Mouse (Mus musculus): ENCODE measurements around the gene Prickle3.

The Prickle3 gene

GRCm38 (mm10) chrX:7670921-7671623, 14.0 kb downstream of the Prickle3 start, which contains the start of gene Plp2:
Gene Plp2 (minus strand): TSS chrX:7671390.
- peak; percentile 72 for DNase-seq (ENCODE audit: low read depth)

DNA sequence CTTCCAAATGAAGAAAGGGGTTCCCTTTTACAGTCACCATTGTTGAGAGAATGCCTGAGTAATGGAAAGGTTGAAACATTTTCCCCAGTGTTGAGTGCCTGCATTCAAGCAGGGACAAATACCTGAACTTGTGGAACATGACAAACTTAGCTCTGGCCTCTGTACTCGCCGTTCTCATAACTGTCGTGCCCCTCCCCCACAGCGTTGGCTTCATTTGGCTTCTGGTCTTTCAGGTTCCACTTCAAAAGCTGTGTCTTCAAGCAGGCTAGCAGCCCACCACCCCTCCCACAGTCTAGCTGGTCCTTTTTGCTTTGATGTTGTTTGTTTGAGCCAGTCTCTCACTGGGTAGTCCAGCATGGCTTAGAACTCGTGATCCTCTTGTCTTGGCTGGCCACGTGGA, 15.7 kb downstream of the Prickle3 start:
- DNase-seq (ENCODE audit: low read depth): no peak

GRCm38 (mm10) chrX:7673578-7674281, 16.7 kb downstream of the Prickle3 start:
- peak; percentile 67 for DNase-seq (ENCODE audit: low read depth)

- DNase-seq (ENCODE audit: low read depth): no peak
These were observed 17.4 kb downstream of the Prickle3 start for GRCm38 (mm10) chrX:7674284-7675000.

DNA sequence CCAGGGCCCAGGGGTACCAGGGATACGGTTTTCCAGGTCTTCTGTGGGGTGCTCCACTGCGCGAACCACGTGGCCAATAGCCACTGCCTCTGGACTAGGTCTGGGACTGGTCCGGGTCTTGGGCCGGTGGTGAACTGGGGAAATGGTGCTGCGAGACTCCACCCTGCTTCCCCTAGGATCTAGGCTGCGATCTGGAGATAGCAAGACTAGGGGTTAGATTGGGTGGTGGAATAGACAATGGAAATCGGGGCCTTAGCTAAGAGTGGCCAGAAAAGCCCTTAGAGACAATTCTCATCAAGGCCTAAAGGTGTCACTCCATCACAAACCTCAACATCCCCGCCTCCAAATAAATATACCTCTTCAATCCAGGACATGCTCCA, 17.9 kb downstream of the Prickle3 start:
- DNase-seq (ENCODE audit: low read depth): no peak

DNA sequence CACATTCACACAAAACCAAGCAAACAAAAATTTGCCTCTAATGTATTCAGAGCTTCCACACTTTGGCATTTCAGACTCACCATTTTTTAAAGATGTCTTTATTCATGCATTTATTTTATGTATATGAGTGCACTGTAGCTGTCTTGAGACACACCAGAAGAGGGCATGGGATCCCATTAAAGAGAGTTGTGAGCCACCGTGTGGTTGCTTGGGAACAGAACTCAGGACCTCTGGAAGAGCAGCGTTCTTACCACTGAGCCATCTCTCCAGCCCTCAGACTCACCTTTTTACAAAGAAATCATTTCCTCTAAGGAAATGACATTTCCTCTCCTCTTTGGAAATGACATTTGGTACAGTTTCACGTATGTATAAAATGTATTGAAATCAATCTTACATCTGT, 21.9 kb downstream of the Prickle3 start:
- DNase-seq (ENCODE audit: low read depth): peak; percentile 22

DNA sequence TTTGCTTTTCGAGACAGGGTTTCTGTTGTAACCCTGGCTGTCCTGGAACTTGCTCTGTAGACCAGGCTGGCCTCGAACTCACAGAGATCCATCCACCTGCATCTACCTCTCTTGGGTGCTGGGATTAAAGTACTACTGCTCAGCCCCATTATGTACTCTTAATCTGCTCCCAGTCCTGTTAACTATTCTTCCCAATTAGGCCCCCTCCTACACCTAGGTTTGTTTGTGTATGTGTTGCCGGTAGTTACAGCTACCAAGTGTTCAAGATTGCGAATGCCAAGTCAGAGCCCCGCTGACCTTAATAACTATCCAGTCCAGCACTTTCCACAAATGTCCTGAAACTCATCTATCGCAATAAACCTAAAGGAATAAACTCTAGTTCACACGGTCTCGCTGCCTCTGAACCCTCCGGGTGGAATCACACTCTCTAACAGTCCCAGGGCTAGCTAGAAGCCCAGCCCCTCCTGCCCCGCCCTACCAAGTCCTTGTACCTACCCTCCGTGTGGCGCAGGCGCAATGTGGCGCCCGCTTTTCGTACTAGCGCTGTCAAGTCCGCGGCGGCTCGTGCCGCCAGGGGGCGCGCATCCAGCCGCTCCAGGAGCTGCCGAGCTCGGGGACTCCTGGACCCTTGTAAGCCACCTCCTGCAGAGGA, 22.5 kb downstream of the Prickle3 start:
- peak; percentile 95 for DNase-seq (ENCODE audit: low read depth)

- DNase-seq (ENCODE audit: low read depth): no peak
These were observed 23.0 kb downstream of the Prickle3 start for GRCm38 (mm10) chrX:7680057-7680412.

GRCm38 (mm10) chrX:7680864-7681263, 23.8 kb downstream of the Prickle3 start, which contains the start of gene Magix:
Gene Magix (minus strand): TSS chrX:7681251.
- DNase-seq (ENCODE audit: low read depth): no peak

- no peak for DNase-seq (ENCODE audit: low read depth)
These were observed 31.3 kb downstream of the Prickle3 start for GRCm38 (mm10) chrX:7688321-7688720.

GRCm38 (mm10) chrX:7690486-7690885, 33.4 kb downstream of the Prickle3 start:
- DNase-seq (ENCODE audit: low read depth): no peak

DNA sequence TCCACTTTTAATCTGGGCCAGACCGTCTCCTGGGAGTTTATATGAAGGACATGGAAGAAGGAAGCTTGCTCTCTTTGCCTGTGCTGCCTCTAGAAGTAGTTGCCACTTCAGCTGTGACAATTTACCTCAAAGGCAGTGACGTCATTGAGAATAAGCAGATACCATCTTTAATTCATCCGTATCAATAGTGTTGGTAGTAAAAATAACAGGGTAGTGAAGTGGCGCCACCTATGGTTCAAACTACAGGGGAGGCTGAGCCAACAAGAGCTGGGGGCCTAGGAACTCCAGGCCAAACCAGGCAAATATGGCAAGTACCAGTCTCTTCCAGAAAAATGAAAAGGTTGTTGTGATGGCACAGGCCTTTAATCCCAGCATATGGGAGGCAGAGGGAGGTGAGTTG, 35.8 kb downstream of the Prickle3 start:
- peak; percentile 62 for DNase-seq (ENCODE audit: low read depth)

DNA sequence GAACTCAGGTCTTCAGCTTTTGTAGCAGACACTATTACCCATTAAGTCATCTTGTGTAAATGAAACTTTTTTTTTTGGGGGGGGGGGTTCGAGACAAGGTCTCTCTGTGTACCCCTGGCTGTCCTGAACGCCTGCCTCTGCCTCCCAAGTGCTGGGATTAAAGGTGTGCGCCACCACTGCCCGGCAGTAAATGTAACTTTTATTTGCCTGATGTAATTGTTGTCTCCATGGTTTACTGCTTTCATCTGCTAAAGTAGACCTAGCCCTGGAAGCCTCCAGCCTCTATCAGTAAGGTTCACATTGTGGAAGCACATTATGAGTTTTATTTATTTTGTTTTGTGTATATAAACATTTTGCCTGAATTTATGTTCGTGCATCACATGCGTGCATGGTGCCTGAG, 39.5 kb downstream of the Prickle3 start:
- DNase-seq (ENCODE audit: low read depth): no peak

- DNase-seq (ENCODE audit: low read depth): peak; percentile 91
These were observed 39.9 kb downstream of the Prickle3 start, which contains the start of gene Gpkow for GRCm38 (mm10) chrX:7696954-7697381. Gene Gpkow (plus strand): TSS chrX:7697131.

DNA sequence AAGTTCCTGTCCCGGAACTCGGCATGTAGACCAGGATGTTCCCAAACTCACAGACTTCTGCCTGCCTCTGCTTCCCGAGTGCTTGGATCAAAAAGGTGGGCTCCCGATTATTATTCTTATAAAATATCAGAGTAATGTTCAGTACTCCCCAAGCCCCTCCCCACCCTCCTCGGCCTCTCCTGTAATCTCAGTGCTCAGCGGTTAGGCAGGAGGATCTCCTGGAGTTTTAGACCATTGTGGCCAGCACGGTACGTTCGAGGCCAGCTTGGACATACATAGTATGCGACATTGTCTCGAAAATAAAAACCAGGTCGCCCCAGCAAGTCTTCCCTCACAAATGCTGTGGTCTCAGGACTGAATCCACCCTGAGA, 56.7 kb downstream of the Prickle3 start:
- DNase-seq (ENCODE audit: low read depth): peak; percentile 6

DNA sequence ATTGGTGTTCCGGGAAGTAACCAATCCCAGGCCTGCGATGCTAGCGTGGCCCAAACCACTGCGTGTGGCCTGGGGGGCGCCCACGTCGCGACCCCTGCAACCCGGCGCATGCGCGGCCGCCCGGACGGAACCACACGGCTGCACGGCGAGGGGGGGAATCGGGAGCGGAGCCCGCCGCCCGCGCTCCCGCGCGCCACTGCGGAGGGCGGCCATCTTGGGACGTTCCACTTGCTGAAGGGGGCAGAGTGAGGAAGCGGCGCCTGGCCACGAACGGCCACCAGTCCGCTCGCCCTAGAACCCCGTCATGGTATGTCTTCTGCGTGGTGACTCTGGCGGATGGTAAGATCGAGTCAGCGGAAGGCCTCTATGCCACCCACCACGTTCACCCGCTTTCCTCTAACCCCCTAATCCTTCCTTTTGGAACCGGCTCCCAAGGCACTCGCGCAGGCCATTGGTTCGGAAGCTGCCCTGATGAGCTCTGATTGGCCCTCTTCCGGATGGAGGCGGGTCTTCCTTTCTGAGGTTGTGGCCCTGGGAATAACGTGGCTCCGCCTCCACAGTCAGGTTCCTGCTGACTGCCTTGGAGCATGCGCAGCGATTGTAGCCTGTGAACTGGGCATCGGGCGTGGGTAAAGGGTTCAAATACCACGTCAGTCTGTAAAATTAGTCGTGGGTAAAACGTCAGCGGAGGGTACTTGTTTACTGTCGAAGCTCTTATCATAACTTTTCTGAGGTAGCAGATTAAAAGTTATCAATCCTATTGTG, 57.3 kb downstream of the Prickle3 start, which contains the start of gene Wdr45:
Gene Wdr45 (plus strand): TSS at position 199 of the 765 bp plus-strand sequence.
- DNase-seq (ENCODE audit: low read depth): peak; percentile 96

DNA sequence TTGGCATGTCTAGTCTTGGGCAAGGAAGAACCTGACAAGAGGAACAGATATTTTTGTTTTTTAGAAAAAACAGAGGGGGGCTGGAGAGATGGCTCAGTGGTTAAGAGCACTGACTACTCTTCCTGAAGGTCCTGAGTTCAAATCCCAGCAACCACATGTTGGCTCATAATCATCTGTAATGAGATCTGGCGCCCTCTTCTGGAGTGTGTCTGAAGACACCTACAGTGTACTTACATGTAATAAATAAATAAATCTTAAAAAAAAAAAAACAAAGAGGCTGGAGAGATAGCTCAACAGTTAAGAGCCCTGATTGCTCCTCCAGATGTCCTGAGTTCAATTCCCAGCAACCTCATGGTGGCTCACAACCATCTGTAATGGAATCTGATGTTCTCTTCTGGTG, 59.0 kb downstream of the Prickle3 start:
- peak; percentile 43 for DNase-seq (ENCODE audit: low read depth)
